Mouse (Mus musculus): ENCODE results near the gene Cdc37.
A peak's percentile ranks its signal among the peaks of the same experiment; 100 is the strongest.
"Not testable (repeated sequence)": the region's sequence is repeated elsewhere in the genome, so short reads cannot be mapped to it uniquely, and the experiment has no call there.

Gene Cdc37

GRCm38 (mm10) chr9:21149654-21150419 is at the start of gene Cdc37:
TSS of gene Cdc37 (minus strand) at chr9:21149982.
- peak; percentile 89 for DNase-seq (ENCODE audit: low read depth, low spot score)

- no peak for DNase-seq (ENCODE audit: low read depth, low spot score)
Measured at GRCm38 (mm10) chr9:21198960-21199359, 49.2 kb upstream of the Cdc37 start.

- DNase-seq (ENCODE audit: low read depth, low spot score): no peak
Measured at GRCm38 (mm10) chr9:21197981-21198380, 48.2 kb upstream of the Cdc37 start.

GRCm38 (mm10) chr9:21196521-21197433 is 47.0 kb upstream of the Cdc37 start:
- no peak for DNase-seq (ENCODE audit: low read depth, low spot score)

GRCm38 (mm10) chr9:21195736-21196505 is 46.1 kb upstream of the Cdc37 start:
- DNase-seq (ENCODE audit: low read depth, low spot score): not testable (repeated sequence)

- no peak for DNase-seq (ENCODE audit: low read depth, low spot score)
Measured at GRCm38 (mm10) chr9:21194787-21195493, 45.2 kb upstream of the Cdc37 start.

GRCm38 (mm10) chr9:21193786-21194185 is 44.0 kb upstream of the Cdc37 start:
- DNase-seq (ENCODE audit: low read depth, low spot score): no peak

- no peak for DNase-seq (ENCODE audit: low read depth, low spot score)
Measured at GRCm38 (mm10) chr9:21190670-21191069, 40.9 kb upstream of the Cdc37 start.

- no peak for DNase-seq (ENCODE audit: low read depth, low spot score)
Measured at GRCm38 (mm10) chr9:21189905-21190304, 40.1 kb upstream of the Cdc37 start.

GRCm38 (mm10) chr9:21185436-21185835 is 35.7 kb upstream of the Cdc37 start:
- no peak for DNase-seq (ENCODE audit: low read depth, low spot score)

- DNase-seq (ENCODE audit: low read depth, low spot score): no peak
Measured at GRCm38 (mm10) chr9:21184733-21185132, 35.0 kb upstream of the Cdc37 start.

- no peak for DNase-seq (ENCODE audit: low read depth, low spot score)
Measured at GRCm38 (mm10) chr9:21183905-21184413, 34.2 kb upstream of the Cdc37 start.

- no peak for DNase-seq (ENCODE audit: low read depth, low spot score)
Measured at GRCm38 (mm10) chr9:21183421-21183820, 33.6 kb upstream of the Cdc37 start.

GRCm38 (mm10) chr9:21181421-21182220 is 31.8 kb upstream of the Cdc37 start:
- DNase-seq (ENCODE audit: low read depth, low spot score): no peak

- no peak for DNase-seq (ENCODE audit: low read depth, low spot score)
Measured at GRCm38 (mm10) chr9:21180841-21181240, 31.1 kb upstream of the Cdc37 start.

GRCm38 (mm10) chr9:21180402-21180801 is 30.6 kb upstream of the Cdc37 start:
- no peak for DNase-seq (ENCODE audit: low read depth, low spot score)

GRCm38 (mm10) chr9:21172364-21172763 is 22.6 kb upstream of the Cdc37 start:
- DNase-seq (ENCODE audit: low read depth, low spot score): no peak

GRCm38 (mm10) chr9:21169157-21169556 is 19.4 kb upstream of the Cdc37 start:
- DNase-seq (ENCODE audit: low read depth, low spot score): no peak

- DNase-seq (ENCODE audit: low read depth, low spot score): no peak
Measured at GRCm38 (mm10) chr9:21168161-21169123, 18.7 kb upstream of the Cdc37 start.

All from retina, postnatal 7 days (tissue).